Mouse (Mus musculus) cortical plate, adult 2 months (tissue): ENCODE data around the gene Muc2.

ENCODE experiments used
- CTCF ChIP-seq: fragments of 200-500 bp; IDR thresholded peaks from 2 replicates; pipeline ENCODE4 v1.5.1; 2011; ENCODE audit warnings: mild to moderate bottlenecking, control low read depth, low read length; ENCODE audit not compliant: insufficient read depth; ENCODE audit errors: extremely low read depth
- POLR2A ChIP-seq: fragments of 200-500 bp; IDR thresholded peaks from 2 replicates; pipeline ENCODE4 v1.6.1; 2011; ENCODE audit warnings: mild to moderate bottlenecking, low read length, control low read depth; ENCODE audit not compliant: insufficient read depth; ENCODE audit errors: extremely low read depth

DNA sequence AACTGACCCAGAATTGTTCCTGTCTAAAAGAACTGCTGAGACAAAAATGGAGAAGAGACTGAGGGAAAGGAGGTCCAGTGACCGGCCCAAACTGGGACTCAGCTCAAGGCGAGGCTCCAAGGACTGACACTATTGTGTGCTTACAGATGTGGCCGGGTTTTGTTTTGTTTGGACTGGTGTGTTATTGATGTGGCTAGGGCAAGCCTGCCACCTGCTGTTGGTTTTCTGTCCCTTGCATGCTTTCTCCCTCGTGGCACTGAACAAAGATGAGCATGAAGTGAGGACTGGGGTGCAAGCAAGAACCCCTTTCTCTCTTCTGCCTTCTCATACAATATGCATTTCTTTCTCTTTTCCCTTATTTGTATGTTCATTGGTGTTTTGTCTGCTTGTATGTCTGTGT is 23.9 kb upstream of the Muc2 start:
- peak; percentile 84 for TF ChIP-seq CTCF
- no peak for TF ChIP-seq POLR2A
